16 mouse cellular contexts compared by ENCODE assay signal in genomic region chr3:143071839-143072373, GRCm38 (mm10).
"Had no signal": no experiment of that assay in that cellular context is flagged by ENCODE, and none has a peak within 500 bp of the region (broad histone marks: within the 10 kb centered on the region; RNA-seq: fewer than 3 reads in every experiment).

No protein-coding gene starts in this region.

- ATAC-seq: intestine, embryonic 15.5 days; liver, embryonic 12.5 days had no signal

- H3K4me3 ChIP-seq: intestine, embryonic 15.5 days; kidney, embryonic 15.5 days; left cerebral cortex, adult 2 months; limb, embryonic 15.5 days; liver, embryonic 12.5 days; midbrain, embryonic 10.5 days; myocyte; neural tube, embryonic 15.5 days had no signal

- H3K9ac ChIP-seq: intestine, embryonic 15.5 days; kidney, embryonic 15.5 days; limb, embryonic 15.5 days; liver, embryonic 12.5 days; neural tube, embryonic 15.5 days had no signal

- H3K27me3 ChIP-seq: intestine, embryonic 15.5 days; kidney, embryonic 15.5 days; limb, embryonic 15.5 days; liver, embryonic 12.5 days; neural tube, embryonic 15.5 days had no signal

- H3K4me2 ChIP-seq: intestine, embryonic 15.5 days; kidney, embryonic 15.5 days; limb, embryonic 15.5 days; liver, embryonic 12.5 days; neural tube, embryonic 15.5 days had no signal

- H3K9me3 ChIP-seq: intestine, embryonic 15.5 days; kidney, embryonic 15.5 days; limb, embryonic 15.5 days; liver, embryonic 12.5 days; midbrain, embryonic 10.5 days; neural tube, embryonic 15.5 days had no signal

- H3K4me1 ChIP-seq: intestine, embryonic 15.5 days; kidney, embryonic 15.5 days; limb, embryonic 15.5 days; liver, embryonic 12.5 days; midbrain, embryonic 10.5 days; neural tube, embryonic 15.5 days had no signal

- DNase-seq: kidney, adult 2 months; kidney, postnatal 25 days; midbrain, embryonic 14.5 days; right cerebral cortex, adult 18-20 months; right cerebral cortex, postnatal 25 days; spleen, adult 18-20 months; thymus, adult 18-20 months; thymus, postnatal 14 days had no signal

- H3K36me3 ChIP-seq: intestine, embryonic 15.5 days; kidney, embryonic 15.5 days; limb, embryonic 15.5 days; liver, embryonic 12.5 days; midbrain, embryonic 10.5 days; neural tube, embryonic 15.5 days had no signal

- H3K27ac ChIP-seq: intestine, embryonic 15.5 days; kidney, embryonic 15.5 days; left cerebral cortex, adult 2 months; limb, embryonic 15.5 days; liver, embryonic 12.5 days; midbrain, embryonic 10.5 days; neural tube, embryonic 15.5 days had no signal
